Mouse (Mus musculus): ENCODE data around the gene Lta.
A peak's percentile ranks its signal among the peaks of the same experiment; 100 is the strongest.
"Not testable (repeated sequence)": the region's sequence is repeated elsewhere in the genome, so short reads cannot be mapped to it uniquely, and the experiment has no call there.

Lta gene

DNA sequence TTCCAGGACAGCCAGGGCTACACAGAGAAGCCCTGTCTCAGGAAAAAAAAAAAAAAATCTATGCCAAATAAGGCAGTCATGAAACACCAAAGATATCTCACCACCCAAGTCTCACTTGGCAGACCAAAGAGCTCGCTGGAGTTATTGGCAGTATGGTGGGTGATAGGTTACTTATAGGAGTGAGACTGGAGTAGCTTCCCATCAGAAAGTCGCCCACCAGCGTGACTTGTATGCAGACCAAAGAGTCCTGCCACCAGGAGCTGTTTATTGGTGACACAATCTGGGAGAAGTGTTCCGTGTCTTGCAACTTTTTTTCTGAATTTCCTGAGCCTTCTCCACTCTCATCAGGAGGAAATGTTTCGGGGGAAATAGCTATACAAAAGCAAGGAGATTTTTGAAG is 34.5 kb upstream of the Lta start:
- DNase-seq (ENCODE audit: low read depth) = no peak

DNA sequence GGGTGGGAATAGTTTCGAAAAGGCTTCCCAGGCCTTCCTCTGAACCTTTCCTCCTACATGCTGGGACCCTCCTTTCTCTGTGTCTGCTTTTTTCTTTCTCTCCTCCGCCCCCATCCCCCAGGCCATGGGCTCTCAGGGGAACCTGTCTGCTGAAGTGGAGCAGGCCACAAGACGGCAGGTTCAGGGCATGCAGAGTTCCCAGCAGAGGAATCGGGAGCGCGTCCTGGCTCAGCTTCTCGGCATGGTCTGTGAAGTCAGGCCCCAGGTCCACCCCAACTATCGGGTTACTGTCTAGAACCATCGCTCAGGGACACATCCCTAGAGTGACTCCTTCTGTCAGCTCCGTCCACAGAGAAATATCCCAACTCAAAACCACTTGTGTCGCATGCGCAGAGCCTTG is 32.4 kb upstream of the Lta start:
- no peak for DNase-seq (ENCODE audit: low read depth)

DNA sequence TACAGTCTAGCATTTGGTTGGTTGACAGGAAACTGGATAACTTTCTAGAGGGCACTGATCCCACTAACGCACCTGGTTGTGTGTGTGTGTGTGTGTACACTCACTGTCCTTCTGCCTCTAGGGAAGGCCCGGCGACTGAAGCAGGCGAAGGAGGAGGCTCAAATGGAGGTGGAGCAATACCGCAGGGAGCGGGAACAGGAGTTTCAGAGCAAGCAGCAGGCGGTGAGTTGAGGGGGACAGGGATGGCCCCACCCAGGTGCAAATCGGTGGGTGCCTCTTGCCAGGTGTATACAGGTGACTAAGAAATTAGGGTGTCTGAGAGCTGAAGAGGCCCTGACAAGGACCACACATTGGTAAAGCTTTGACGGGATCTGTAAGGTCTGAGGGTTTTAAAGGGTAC is 31.8 kb upstream of the Lta start:
- DNase-seq (ENCODE audit: low read depth) = no peak

DNA sequence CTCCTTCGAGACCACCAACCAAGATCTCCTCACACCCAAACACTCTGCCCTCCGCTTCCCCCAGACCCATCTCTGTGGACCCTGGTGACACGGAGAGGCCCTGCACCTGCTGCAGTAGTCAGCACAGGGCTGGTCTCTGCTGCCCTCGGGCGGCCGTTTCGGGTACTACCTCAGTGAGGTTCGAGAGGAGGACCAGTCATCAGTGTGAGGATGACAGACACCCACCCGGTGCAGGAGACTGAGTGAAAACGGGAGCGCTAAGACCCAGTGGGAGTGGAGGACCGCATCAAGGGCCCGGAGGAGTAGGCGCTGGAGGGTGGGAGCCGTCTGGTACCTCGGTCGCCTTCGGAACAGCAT is 31.2 kb upstream of the Lta start:
- peak; percentile 89 for DNase-seq (ENCODE audit: low read depth)

DNA sequence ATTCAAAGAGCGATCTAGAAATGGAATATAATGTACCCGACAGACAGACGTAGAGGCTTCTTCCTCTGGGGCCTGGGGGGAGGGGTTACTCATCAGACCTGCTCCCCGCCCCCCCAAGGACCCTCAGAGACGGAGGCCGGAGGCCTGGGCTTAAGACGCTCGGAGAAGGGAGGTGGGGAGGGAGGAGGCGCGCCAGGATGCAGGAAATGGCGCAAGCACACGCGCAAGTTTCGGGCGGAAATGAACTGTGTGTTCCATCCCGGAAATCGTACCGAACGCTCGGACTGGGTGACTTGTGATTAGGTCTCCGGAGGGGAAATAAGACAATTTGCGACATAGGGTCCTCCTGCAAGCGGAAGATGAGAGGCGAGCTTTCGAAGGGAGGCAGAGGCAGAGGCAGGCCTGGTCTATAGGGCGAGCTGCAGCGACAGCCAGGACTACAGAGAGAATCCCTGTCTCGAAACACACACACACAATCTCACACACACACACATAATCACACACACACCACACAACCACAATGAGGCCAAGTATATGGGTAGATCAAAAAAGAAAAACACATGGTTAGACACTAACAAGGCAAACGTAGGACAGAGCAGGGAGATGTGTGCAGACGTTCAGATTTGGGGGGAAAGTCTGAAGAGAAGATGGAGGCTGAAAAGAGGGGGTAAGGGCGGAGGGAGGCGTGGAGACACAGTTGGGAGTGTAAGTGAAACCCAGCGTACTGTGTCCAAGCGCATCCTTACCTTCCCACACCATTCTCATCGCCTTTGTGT is 30.7 kb upstream of the Lta start, which contains the start of gene Nfkbil1:
Gene Nfkbil1 (minus strand): TSS at position 179 of the 776 bp plus-strand sequence.
- DNase-seq (ENCODE audit: low read depth) = peak; percentile 95

DNA sequence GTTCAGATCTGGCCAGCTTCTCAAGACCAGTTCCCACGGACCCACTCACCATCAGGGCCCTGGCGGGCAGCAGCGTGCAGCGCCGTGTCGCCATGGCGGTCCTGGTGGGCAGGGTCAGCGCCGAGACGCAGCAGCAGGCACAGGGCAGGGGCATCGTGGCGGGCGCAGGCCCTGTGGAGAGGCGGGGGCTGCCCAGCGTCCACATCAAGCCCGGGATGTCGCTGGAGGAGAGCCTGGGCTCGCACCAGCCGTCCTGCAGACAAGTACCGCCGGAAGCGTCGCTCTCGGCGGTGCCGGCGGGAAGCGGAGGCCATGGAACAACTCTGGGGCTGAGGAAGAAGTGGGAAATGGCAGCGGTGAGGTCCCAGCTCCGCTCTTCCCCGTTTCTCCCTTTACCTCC is 29.8 kb upstream of the Lta start:
- DNase-seq (ENCODE audit: low read depth) = no peak

DNA sequence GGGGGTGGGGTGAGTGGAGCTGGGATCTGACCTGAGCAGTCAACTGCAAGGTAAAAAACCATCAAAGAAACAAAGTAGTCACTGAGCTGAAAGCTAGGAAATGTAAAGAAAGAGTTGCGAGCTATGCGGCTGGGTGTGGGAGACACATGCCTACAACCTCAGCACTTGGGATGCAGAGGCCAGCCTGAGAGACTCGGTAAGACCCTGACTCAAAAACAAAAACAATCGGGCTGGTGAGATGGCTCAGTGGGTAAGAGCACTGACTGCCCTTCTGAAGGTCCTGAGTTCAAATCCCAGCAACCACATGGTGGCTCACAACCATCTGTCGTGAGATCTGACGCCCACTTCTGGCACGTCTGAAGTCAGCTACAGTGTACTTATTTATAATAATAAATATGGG is 28.9 kb upstream of the Lta start:
- DNase-seq (ENCODE audit: low read depth) = not testable (repeated sequence)

DNA sequence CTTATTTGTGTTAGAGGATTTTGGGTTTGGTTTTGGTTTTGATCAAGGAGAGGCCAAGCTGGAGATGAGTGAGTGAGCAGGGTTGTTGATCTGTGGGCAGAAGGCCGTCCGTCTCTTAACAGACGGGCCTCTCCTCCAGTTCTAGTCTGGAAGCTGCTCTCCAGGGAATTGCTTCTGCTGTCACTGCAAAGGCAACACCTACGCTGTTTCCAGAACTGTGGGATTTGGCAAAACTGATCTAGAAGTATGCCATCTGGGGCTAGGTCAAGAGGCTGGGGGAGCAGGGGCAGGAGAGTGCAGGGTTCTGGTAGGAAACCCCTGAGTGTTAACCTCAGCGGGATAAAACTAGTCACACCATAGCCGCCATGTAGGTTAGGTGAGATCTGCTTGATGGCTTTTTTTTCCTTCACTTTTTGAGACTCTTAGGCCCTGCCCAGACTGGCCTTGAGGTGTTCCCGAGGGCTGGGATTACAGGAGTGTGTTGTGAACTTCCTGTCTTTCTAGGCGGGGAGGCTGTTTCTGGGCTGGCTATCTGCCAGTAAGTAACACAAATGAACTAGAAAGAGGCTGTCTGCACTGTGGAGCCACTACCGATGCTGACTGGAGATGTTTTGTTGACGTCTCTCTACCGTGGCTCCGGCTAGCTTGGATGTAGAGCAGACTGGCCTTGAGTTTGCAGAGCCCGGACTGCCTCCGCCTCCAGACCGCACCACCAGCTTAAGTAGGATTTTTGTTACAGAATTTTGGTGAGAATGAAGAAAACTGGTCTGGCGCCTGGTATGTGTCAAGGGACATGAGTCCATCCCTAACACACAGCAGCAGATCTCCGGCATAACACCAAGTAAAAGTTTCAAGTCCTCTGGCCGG is 28.2 kb upstream of the Lta start, which contains the start of gene Atp6v1g2:
Gene Atp6v1g2 (plus strand): TSS at position 547 of the 867 bp plus-strand sequence.
- DNase-seq (ENCODE audit: low read depth) = no peak

DNA sequence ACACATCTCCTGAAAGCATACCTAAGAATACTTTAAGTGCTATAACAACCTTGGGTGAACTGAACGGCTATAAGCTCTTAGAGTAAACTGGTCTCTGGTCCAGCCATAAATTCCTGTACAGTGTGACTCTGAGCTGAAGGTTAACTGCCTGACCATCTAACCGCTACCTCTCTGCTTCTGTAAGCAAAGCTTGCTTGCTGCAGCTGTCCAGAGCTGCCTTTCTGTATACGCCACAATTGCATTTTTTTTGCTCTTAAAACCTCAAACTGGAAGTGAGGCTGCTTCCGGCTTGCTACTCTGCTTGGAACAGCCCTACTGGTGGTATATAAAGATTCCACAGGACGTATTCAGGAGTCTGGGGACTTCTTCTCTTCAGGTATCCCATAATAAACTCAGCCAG is 27.5 kb upstream of the Lta start:
- DNase-seq (ENCODE audit: low read depth) = no peak

DNA sequence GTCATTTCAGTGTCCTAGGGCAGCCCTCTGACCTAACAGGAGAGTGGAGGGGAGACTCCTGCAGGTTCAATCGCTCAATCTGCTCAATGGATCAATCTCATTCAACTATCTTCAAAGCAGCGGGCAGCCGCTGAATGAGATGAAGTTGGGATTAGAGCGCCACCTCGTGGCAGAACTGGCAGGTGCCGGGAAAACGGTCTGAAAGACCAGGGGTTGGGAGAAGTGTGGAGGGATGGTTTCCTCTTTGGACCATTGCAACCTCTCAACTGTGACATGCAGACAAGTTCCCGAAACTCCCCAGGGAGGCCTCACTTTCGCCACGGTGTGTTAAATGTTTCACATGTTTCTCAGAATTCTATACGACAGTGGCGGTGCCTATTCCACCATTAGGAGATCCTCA is 26.9 kb upstream of the Lta start:
- peak; percentile 78 for DNase-seq (ENCODE audit: low read depth)

DNA sequence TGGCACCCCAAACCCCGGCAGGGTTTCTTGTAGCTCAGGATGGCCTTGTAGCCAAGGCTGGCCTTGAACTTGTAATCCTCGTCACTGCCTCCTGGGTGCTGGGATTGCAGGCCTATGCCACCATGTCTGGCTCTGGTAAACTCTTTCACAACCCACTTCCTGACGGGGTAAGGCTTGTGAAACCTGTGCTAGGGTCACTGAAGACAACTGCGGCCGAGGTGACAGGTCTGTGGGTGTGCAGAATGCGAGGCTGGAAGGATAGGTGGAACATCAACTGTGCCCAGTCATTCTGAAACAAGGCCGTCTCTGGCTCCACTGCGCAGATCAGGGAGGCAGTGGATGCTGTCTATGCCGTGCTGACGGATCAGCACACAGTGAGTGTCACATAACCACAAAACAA is 25.9 kb upstream of the Lta start:
- no peak for DNase-seq (ENCODE audit: low read depth)

DNA sequence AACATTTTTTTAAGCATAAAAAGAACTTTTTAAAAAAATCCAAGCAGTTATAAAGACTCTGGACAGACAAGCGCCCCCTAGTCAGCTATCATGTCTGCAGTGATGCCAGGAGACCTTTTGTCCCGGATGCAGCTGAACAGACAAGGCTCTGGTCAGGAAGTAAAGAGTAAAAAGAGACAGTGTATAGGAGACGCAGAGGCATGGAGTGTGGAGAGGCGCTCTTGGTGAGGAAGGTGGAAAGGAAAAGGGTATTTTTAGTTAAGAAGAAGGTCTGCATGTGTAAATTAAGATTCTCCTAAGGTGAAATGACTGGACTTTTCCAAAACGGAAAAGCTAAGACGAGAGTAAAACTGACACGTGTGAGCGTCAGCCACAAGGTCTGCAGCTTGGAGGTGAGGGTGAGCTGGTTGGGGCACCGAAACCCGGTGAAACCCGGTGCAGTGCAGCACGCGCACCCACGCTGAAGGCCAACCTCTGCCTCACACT is 21.5 kb upstream of the Lta start:
- no peak for DNase-seq (ENCODE audit: low read depth)

DNA sequence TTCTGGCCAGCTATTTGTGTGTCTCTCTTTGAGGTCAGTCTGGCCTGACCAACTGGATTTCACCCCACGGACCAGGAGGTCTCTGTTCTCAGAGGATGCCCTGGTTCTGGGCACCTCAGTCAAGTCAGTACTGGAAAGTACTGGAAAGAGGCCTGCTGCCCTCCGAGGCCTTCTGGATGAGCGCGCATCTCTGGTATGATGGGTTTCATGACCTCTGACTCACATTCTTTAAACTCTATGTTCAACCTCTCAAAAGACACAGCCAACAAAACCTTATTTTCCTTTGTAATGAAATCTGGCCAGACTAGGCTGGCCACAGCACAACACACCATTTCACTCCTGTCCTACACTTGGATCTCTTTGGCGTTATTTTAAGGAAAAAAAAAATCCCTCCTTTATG is 20.3 kb upstream of the Lta start:
- no peak for DNase-seq (ENCODE audit: low read depth)

DNA sequence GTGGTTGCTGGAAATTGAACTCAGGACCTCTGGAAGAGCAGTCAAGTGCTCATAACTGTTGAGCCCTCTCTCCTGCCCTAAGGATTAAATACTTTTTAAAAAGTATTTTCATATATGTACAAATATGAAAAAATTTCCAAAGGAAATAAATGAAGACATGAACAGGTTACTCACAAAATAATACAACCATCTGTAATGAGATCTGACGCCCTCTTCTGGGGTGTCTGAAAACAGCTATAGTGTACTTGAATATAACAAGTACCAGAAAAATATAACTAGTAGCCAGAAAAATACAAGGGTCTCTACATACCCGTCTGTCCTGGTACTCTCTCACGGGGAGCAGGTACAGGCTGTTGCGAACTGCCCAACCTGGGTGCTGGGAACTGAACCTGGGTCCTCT is 19.5 kb upstream of the Lta start:
- DNase-seq (ENCODE audit: low read depth) = no peak

DNA sequence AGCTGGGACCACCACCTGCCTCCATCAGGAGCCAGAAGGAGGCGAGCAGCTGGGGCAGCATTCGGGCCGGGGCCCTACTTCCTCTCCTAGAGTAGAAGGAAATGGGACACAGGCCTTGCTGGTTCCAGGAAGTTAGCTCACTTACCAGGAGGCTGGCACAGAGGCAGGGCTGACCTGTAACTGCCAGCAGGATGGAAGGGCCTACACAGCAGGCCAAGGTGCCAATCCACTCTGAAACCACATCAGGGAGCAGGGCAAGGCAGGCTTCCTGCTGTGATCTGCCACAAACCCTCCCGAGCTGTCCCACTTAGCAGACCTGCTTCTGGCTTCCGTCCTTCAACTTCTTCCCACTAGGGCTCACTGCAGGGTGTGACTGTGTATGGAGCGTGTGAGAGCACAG is 17.1 kb upstream of the Lta start:
- no peak for DNase-seq (ENCODE audit: low read depth)

DNA sequence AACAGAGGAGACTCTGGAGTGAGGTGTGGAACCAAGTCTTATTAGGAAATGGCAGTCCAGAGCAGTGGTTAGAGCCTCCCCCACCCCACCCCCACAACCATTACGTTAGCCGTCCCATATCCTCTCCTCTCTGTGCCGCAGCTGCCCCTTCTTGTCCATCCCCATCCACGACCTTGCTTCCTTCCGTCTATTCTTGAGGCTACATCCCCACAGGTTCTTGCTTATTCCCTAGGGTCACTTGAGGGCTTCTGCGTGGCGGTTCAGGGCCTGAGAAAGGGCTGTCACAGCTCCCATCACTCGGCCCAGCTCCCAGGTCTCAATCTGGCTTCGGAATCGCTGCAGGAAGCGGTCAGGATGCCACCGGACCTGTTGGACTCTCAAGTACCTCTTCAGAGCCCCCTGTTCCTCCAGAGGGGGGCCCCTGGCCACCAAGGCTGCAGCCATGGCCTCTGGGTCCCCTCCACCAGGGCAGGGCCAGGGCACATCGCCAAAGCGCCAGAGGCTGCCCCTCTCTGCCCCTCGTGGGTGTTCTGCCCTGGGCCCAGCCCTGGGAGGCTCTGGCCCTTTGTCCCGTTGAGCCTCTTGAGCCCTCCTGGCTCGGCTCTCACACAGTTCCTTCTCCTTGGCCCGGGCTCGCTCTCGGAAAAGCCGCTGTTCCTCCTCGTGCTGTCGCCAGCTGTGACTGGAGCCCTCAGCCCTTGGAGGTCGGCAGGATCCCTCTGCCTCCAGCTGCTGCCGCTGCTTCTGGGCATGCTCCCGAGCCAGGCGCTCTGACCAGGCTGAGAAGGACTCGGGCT is 15.2 kb upstream of the Lta start, which contains the start of gene Gm16181:
Gene Gm16181 (plus strand): TSS at position 679 of the 797 bp plus-strand sequence.
- no peak for DNase-seq (ENCODE audit: low read depth)

DNA sequence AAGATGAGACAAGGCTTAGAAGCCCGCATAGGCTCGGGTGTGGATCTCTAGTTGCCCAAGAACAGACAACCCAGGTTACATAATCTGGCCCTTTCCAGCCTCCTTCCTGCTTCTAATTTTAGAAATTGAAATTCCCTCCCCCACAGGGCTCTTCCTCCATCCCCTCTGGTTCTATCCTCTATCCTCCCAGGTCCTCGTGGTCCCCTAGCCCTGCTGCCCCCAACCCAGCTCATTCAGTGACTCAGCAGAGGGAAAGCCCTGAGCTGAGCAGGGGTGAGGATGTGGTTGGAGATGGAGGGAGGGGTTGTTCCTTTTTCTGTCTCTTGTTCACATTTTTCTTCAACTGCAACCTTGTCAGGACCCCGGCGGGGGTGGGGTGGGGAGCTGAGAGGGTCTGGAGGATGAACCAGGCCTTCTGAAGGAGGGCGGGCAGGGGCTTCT is 14.5 kb upstream of the Lta start:
- DNase-seq (ENCODE audit: low read depth) = no peak

DNA sequence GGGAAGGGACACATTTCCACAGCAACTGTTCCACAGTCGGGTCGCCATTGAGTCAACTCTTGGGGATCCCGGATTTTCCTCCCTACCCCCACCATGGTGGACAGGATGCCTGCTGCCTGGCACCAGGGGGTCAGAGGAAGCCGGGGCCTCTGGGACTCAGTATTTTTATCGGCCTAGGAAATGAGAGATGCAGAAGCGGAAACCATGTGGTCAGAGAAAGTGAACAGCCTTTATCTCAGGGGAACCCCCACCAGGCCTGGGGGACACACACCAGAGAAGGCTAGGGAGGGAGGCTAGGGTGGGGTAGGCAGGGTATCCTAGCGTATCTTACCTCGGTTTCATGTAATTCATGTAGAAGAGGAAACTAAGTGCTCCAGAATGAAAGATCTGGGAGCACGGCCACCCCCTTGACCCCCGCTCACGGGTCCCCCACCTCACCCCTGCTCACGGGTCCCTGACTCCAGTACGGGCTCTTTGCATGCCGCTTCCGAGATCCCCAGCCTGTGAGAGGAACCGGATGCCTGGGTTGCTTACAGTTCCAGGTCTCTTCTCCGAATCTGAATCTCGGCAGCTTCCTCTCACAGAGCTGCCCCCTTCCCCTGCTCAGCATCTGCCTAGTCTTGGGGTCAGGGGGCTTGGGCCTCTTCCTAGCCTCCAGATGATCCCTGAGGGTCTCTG is 13.5 kb upstream of the Lta start:
- no peak for DNase-seq (ENCODE audit: low read depth)

DNA sequence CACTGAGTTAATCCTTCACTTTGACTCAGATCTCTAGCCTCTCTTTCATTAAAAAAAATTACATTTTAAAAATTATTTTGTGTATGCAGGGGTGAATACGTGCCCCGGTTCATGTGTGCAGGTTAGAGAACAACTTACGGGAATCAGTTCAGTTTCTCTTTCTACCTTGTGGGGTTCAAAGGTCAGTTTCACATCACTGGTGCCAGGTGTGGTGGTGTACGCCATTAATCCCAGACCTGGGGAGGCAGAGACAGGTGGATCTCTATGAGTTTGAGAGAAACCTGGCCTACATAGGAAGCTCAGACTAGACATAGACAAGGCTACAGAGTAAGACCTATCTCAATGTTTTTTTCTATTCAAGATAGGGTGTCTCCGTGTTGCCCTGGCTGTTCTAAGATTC is 7.9 kb upstream of the Lta start:
- DNase-seq (ENCODE audit: low read depth) = no peak

DNA sequence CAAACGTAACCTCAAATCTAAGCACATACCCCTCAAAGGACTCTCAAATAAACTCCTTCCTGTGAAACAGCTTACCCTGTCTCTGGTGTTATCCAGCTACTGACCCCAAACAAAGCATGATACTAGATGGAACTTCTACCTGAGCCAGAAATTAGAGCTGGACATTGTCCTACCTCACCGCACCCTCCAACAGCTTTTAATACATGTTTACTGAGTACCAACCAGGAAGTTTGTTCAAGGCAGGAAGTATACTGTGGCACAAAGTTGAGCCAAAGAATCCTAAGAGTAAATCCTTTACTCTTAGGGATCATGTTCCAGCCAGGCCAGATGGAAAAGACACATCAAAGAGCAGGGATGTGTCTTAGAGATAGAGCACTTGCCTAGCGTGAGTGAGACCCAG is 5.4 kb upstream of the Lta start:
- no peak for DNase-seq (ENCODE audit: low read depth)

DNA sequence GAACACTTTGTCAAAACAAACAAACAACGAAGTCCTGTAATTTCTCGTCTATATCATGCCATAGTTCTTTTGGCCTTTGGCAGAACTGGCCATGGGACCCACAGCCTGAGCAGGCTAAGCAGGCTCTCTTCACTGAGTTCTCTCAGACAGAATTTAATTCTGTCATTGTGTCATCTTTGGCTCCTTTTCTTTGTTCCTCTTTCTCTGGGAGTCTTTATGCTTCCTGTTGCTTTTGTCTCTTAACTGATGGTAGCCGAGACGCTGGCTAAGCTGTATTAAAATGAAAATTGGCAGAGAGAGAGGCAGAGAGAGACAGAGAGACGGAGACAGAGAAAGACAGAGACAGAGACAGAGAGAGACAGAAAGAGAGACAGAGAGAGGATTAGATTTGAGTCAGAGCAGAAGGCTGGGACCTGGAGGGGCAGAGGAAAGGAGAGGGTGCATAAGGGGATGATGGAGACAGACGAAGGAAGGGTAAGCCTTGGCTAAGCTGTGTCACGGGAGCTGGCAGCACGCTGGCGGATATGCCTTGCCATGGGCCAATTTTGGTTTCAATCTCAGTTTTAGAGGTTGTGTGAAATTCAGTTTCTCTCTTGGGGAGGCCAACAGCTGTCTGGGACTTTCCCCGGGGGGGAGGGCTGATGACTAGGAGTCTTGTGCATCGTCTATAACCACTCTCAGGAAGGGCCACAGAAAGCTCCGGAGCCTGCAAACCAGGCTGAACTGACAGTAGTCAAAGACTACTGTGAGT is 4.8 kb upstream of the Lta start:
- no peak for DNase-seq (ENCODE audit: low read depth)

Data from c-Kit-positive CD71-negative TER-119-negative erythroid progenitor cells, embryonic 14.5 days (primary cell).